Mouse (Mus musculus) brain, embryonic 14.5 days (tissue): Measurements from ENCODE around the gene Camk2d. TPM values are rescaled to one million over a fixed set of nuclear protein-coding genes. Genes with fewer than 3 reads are reported as not detected.
A peak's percentile ranks its signal among the peaks of the same experiment; 100 is the strongest.

Source experiments
- DNase-seq: peaks from one replicate; pipeline ENCODE4 v3.0.0-alpha.2; 2011; ENCODE audit warnings: low read depth
- CTCF ChIP-seq: fragments of 200-500 bp; IDR thresholded peaks from 2 replicates; pipeline ENCODE4 v1.5.1; 2012; ENCODE audit warnings: inconsistent platforms, mild to moderate bottlenecking, moderate library complexity, borderline replicate concordance; ENCODE audit not compliant: insufficient read depth, insufficient read length; ENCODE audit errors: extremely low read depth
- POLR2A ChIP-seq: fragments of 200-500 bp; IDR thresholded peaks from 2 replicates; pipeline ENCODE4 v1.6.1; 2012; ENCODE audit warnings: mild to moderate bottlenecking, inconsistent platforms, borderline replicate concordance; ENCODE audit not compliant: poor library complexity, insufficient read depth, insufficient read length, severe bottlenecking; ENCODE audit errors: extremely low read depth
- polyA plus RNA-seq: library from polyadenylated mRNA; depleted of rRNA; stranded (reverse); fragments of >200 nt; gene quantifications from 2 replicates; pipeline ENCODE4 v1.2.3, GENCODE M21; 2012

Gene Camk2d
- polyA plus RNA-seq, 1 experiment: 84.1 TPM

GRCm38 (mm10) chr3:126740146-126740545 lies 144.0 kb downstream of the Camk2d start:
- TF ChIP-seq CTCF (no peak), POLR2A (no peak)
- DNase-seq: no peak

- no peak for DNase-seq
- TF ChIP-seq POLR2A: no peak
- TF ChIP-seq CTCF: no peak
These were observed 148.5 kb downstream of the Camk2d start for GRCm38 (mm10) chr3:126744432-126745133.

- TF ChIP-seq CTCF: no peak
- TF ChIP-seq POLR2A: no peak
- peak; percentile 53 for DNase-seq
These were observed 150.2 kb downstream of the Camk2d start for GRCm38 (mm10) chr3:126746148-126746803.

GRCm38 (mm10) chr3:126747628-126748027 lies 151.5 kb downstream of the Camk2d start:
- no peak for TF ChIP-seq POLR2A
- TF ChIP-seq CTCF: no peak
- DNase-seq: no peak

GRCm38 (mm10) chr3:126751377-126752098 lies 155.4 kb downstream of the Camk2d start:
- TF ChIP-seq POLR2A (no peak), CTCF (no peak)
- DNase-seq: no peak

GRCm38 (mm10) chr3:126752978-126753377 lies 156.9 kb downstream of the Camk2d start:
- TF ChIP-seq CTCF (no peak), POLR2A (no peak)

GRCm38 (mm10) chr3:126758398-126758797 lies 162.3 kb downstream of the Camk2d start:
- no peak for DNase-seq
- no peak for TF ChIP-seq POLR2A
- TF ChIP-seq CTCF: no peak

More at GRCm38 (mm10) chr3:126752978-126753377, 156.9 kb downstream of the Camk2d start:
- no peak for DNase-seq

GRCm38 (mm10) chr3:126760608-126761007 lies 164.5 kb downstream of the Camk2d start:
- no peak for DNase-seq
- no peak for TF ChIP-seq CTCF
- no peak for TF ChIP-seq POLR2A

- DNase-seq: peak; percentile 26
- TF ChIP-seq POLR2A (no peak), CTCF (no peak)
These were observed 168.6 kb downstream of the Camk2d start for GRCm38 (mm10) chr3:126764745-126765144.

GRCm38 (mm10) chr3:126770056-126770455 lies 174.0 kb downstream of the Camk2d start:
- no peak for TF ChIP-seq POLR2A
- no peak for TF ChIP-seq CTCF
- no peak for DNase-seq

- DNase-seq: no peak
- no peak for TF ChIP-seq POLR2A
- no peak for TF ChIP-seq CTCF
These were observed 174.9 kb downstream of the Camk2d start for GRCm38 (mm10) chr3:126771032-126771431.
